Mouse (Mus musculus) forebrain, embryonic 13.5 days (tissue): ENCODE measurements at regions not wholly inside any gene's neighbourhood (a gene's known extent, or its start where the extent isn't known, plus 50 kb on each side); places are given as distances from the start of the nearest gene placed in this dataset.

ENCODE experiments used
- ATAC-seq: fragments of 200-750 bp; cut with Nextera tagmentation; 2 replicates; pipeline ENCODE4 v1.8.0; 2017
- H3K27ac ChIP-seq: fragments of 300-500 bp; sonication (generic); 2 replicates; pipeline ENCODE4 v1.5.1; 2015; ENCODE audit warnings: inconsistent platforms, mild to moderate bottlenecking, moderate library complexity
- H3K27me3 ChIP-seq: fragments of 300-500 bp; sonication (generic); 2 replicates; pipeline ENCODE4 v1.6.1; 2015; ENCODE audit warnings: mild to moderate bottlenecking, inconsistent platforms
- H3K36me3 ChIP-seq: fragments of 300-500 bp; sonication (generic); 2 replicates; pipeline ENCODE4 v1.6.1; 2015; ENCODE audit warnings: mild to moderate bottlenecking, inconsistent platforms; ENCODE audit not compliant: poor library complexity, severe bottlenecking
- H3K4me1 ChIP-seq: fragments of 300-500 bp; sonication (generic); 2 replicates; pipeline ENCODE4 v1.6.1; 2015; ENCODE audit warnings: inconsistent platforms
- H3K4me2 ChIP-seq: fragments of 300-500 bp; sonication (generic); 2 replicates; pipeline ENCODE4 v1.6.1; 2015; ENCODE audit warnings: inconsistent platforms, mild to moderate bottlenecking, moderate library complexity
- H3K4me3 ChIP-seq: fragments of 300-500 bp; sonication (generic); 2 replicates; pipeline ENCODE4 v1.5.1; 2015; ENCODE audit warnings: mild to moderate bottlenecking, inconsistent platforms
- H3K9ac ChIP-seq: fragments of 300-500 bp; sonication (generic); 2 replicates; pipeline ENCODE4 v1.6.1; 2015; ENCODE audit warnings: mild to moderate bottlenecking, inconsistent platforms
- H3K9me3 ChIP-seq: fragments of 300-500 bp; sonication (generic); replicated peaks from 2 replicates; pipeline ENCODE4 v1.6.1; 2016; ENCODE audit warnings: inconsistent platforms
- WGBS: fragments of 180-500 bp; shearing (Covaris S2); methylation state at CpG from one replicate; pipeline ENCODE4 v1.1.7; 2015; 5-methylcytosine and 5-hydroxymethylcytosine counted together

- no peaks in the 10 kb centered on the region for H3K9me3 ChIP-seq
- H3K27ac ChIP-seq, result no peak overlapping the region
- H3K4me2 ChIP-seq, result no peak overlapping the region
- ATAC-seq, result peak; percentile 93
- no peaks in the 10 kb centered on the region for H3K4me1 ChIP-seq
- no peaks in the 10 kb centered on the region for H3K27me3 ChIP-seq
- H3K4me3 ChIP-seq, result no peak overlapping the region
- H3K36me3 ChIP-seq, result no peaks in the 10 kb centered on the region
- no peak overlapping the region for H3K9ac ChIP-seq
- WGBS, result 35% methylated on average over 24 of the region's 24 CpGs
These were observed 224.5 kb downstream of the Ankrd16 start for GRCm38 (mm10) chr2:12001938-12002899.

DNA sequence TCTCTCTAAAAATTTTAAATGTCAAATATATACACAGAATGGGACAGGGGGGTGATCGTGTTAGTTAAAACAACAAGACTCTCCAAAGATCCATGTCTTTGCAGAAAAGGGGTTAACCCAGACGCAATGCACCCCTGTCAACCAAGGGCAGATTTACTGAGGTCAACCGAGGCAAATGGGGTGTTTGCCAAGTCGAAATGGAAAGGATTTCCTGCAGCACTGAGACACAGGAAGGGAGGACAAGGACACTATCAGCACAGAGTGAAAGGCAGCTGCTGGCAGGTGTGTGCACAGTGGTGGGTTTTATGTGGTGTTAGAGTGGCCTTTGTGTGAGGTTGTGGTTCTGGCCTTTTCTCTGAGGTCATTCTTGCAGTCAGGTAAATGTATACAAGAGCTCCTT lies 226.7 kb downstream of the Ankrd16 start:
- no peak for ATAC-seq
- H3K27ac ChIP-seq, result no peak overlapping the region
- no peak overlapping the region for H3K9ac ChIP-seq
- H3K27me3 ChIP-seq, result no peaks in the 10 kb centered on the region
- H3K9me3 ChIP-seq, result no peaks in the 10 kb centered on the region
- no peak overlapping the region for H3K4me2 ChIP-seq
- no peaks in the 10 kb centered on the region for H3K36me3 ChIP-seq
- no peak overlapping the region for H3K4me3 ChIP-seq
- 68% methylated on average over 4 of the region's 4 CpGs for WGBS
- no peaks in the 10 kb centered on the region for H3K4me1 ChIP-seq

GRCm38 (mm10) chr2:12007201-12007600 lies 229.5 kb downstream of the Ankrd16 start:
- Histone ChIP-seq H3K4me2 (no peak overlapping the region), H3K4me1 (no peaks in the 10 kb centered on the region), H3K9ac (no peak overlapping the region), H3K27ac (no peak overlapping the region), H3K9me3 (no peaks in the 10 kb centered on the region), H3K4me3 (no peak overlapping the region), H3K27me3 (no peaks in the 10 kb centered on the region), H3K36me3 (no peaks in the 10 kb centered on the region)
- 97% methylated on average over 4 of the region's 4 CpGs for WGBS
- ATAC-seq, result no peak

- ATAC-seq, result no peak
- H3K36me3 ChIP-seq, result no peaks in the 10 kb centered on the region
- H3K9me3 ChIP-seq, result no peaks in the 10 kb centered on the region
- no peak overlapping the region for H3K4me2 ChIP-seq
- H3K9ac ChIP-seq, result no peak overlapping the region
- H3K27ac ChIP-seq, result no peak overlapping the region
- H3K4me3 ChIP-seq, result no peak overlapping the region
- H3K4me1 ChIP-seq, result no peaks in the 10 kb centered on the region
- 66% methylated on average over 3 of the region's 3 CpGs for WGBS
- no peaks in the 10 kb centered on the region for H3K27me3 ChIP-seq
These were observed 233.8 kb downstream of the Ankrd16 start for GRCm38 (mm10) chr2:12011441-12011840.

- no peak overlapping the region for H3K4me2 ChIP-seq
- H3K9me3 ChIP-seq, result no peaks in the 10 kb centered on the region
- no peak overlapping the region for H3K27ac ChIP-seq
- H3K36me3 ChIP-seq, result no peaks in the 10 kb centered on the region
- ATAC-seq, result no peak
- no peaks in the 10 kb centered on the region for H3K4me1 ChIP-seq
- no peaks in the 10 kb centered on the region for H3K27me3 ChIP-seq
- H3K9ac ChIP-seq, result no peak overlapping the region
- no peak overlapping the region for H3K4me3 ChIP-seq
- WGBS, result 39% methylated on average over 1 of the region's 1 CpGs
These were observed 241.9 kb downstream of the Ankrd16 start for GRCm38 (mm10) chr2:12019607-12020006.

GRCm38 (mm10) chr2:12023402-12024111 lies 245.9 kb downstream of the Ankrd16 start:
- Histone ChIP-seq H3K27ac (no peak overlapping the region), H3K27me3 (no peaks in the 10 kb centered on the region), H3K9me3 (no peaks in the 10 kb centered on the region), H3K4me3 (no peak overlapping the region), H3K36me3 (no peaks in the 10 kb centered on the region), H3K9ac (no peak overlapping the region), H3K4me2 (no peak overlapping the region), H3K4me1 (no peaks in the 10 kb centered on the region)
- 82% methylated on average over 10 of the region's 10 CpGs for WGBS
- ATAC-seq, result no peak

- no peak overlapping the region for H3K27ac ChIP-seq
- no peak overlapping the region for H3K4me2 ChIP-seq
- H3K4me3 ChIP-seq, result no peak overlapping the region
- no peaks in the 10 kb centered on the region for H3K27me3 ChIP-seq
- H3K9ac ChIP-seq, result no peak overlapping the region
- ATAC-seq, result no peak
- no peaks in the 10 kb centered on the region for H3K36me3 ChIP-seq
- H3K9me3 ChIP-seq, result no peaks in the 10 kb centered on the region
- no peaks in the 10 kb centered on the region for H3K4me1 ChIP-seq
- WGBS, result 62% methylated on average over 1 of the region's 1 CpGs
These were observed 248.5 kb downstream of the Ankrd16 start for GRCm38 (mm10) chr2:12026220-12026619.

GRCm38 (mm10) chr2:12033518-12034322 lies 256.0 kb downstream of the Ankrd16 start:
- Histone ChIP-seq H3K9me3 (no peaks in the 10 kb centered on the region), H3K4me2 (no peak overlapping the region), H3K4me1 (no peaks in the 10 kb centered on the region), H3K27ac (no peak overlapping the region), H3K4me3 (no peak overlapping the region), H3K36me3 (no peaks in the 10 kb centered on the region), H3K27me3 (no peaks in the 10 kb centered on the region), H3K9ac (no peak overlapping the region)
- no peak for ATAC-seq
- 83% methylated on average over 11 of the region's 11 CpGs for WGBS

DNA sequence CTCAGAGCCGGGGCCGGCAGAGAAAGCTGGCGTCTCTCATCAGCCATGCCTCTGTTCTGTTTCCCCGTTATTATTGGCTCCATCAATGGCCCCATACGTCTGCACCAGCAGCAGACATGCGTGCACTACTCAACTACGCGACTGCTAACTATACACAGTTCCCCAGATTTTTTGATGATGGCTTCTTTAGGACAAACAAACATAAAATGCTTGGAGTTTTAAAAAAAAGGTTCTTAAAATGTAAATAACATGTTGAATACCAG lies 256.6 kb downstream of the Ankrd16 start:
- Histone ChIP-seq H3K4me3 (no peak overlapping the region), H3K9me3 (no peaks in the 10 kb centered on the region), H3K27me3 (no peaks in the 10 kb centered on the region), H3K36me3 (no peaks in the 10 kb centered on the region), H3K9ac (no peak overlapping the region), H3K4me2 (no peak overlapping the region), H3K4me1 (no peaks in the 10 kb centered on the region), H3K27ac (no peak overlapping the region)
- WGBS, result 87% methylated on average over 8 of the region's 8 CpGs
- no peak for ATAC-seq

GRCm38 (mm10) chr2:12049386-12049785 lies 252.3 kb downstream of the Itga8 start:
- Histone ChIP-seq H3K9me3 (no peaks in the 10 kb centered on the region), H3K4me2 (no peak overlapping the region), H3K4me1 (no peaks in the 10 kb centered on the region), H3K4me3 (no peak overlapping the region), H3K9ac (no peak overlapping the region), H3K36me3 (no peaks in the 10 kb centered on the region), H3K27ac (no peak overlapping the region), H3K27me3 (no peaks in the 10 kb centered on the region)
- WGBS, result 93% methylated on average over 7 of the region's 7 CpGs
- ATAC-seq, result no peak

GRCm38 (mm10) chr2:12049972-12050371 lies 251.8 kb downstream of the Itga8 start:
- ATAC-seq, result no peak
- Histone ChIP-seq H3K27ac (no peak overlapping the region), H3K9ac (no peak overlapping the region), H3K4me3 (no peak overlapping the region), H3K9me3 (no peaks in the 10 kb centered on the region), H3K4me1 (no peaks in the 10 kb centered on the region), H3K27me3 (no peaks in the 10 kb centered on the region), H3K36me3 (no peaks in the 10 kb centered on the region), H3K4me2 (no peak overlapping the region)
